Mouse (Mus musculus) cerebellum, adult 8-10 months (tissue): ENCODE results near the gene A730009L09Rik.

Source experiments
- DNase-seq: peaks from one replicate; pipeline ENCODE4 v3.0.0; 2022

The A730009L09Rik gene

GRCm38 (mm10) chr16:84514821-84515220 lies at the start of gene A730009L09Rik:
A730009L09Rik (plus strand) TSS chr16:84515121.
- no peak for DNase-seq

- no peak for DNase-seq
Measured at GRCm38 (mm10) chr16:84465581-84466165, 49.2 kb upstream of the A730009L09Rik start.

GRCm38 (mm10) chr16:84468898-84469297 lies 46.0 kb upstream of the A730009L09Rik start:
- no peak for DNase-seq

- DNase-seq, result no peak
Measured at GRCm38 (mm10) chr16:84469994-84470393, 44.9 kb upstream of the A730009L09Rik start.

DNA sequence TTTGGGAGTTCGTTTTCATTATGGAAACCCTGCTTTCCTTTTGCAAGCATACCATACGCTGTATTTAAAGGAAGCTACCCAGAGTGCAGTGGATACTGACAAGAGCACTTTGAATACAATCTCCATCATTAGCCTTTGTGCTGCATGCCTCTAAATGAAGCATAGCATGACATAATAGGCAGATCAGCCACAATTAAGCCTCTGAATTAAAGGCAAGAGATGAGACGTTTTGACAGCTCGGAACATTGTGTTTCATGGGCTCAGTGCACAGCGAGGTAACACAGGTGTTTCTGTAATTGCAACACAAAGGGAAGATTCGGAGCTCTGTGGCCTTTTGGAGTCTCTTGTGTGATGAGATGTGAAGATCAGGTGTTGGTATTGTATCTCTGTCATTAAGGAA lies 41.5 kb upstream of the A730009L09Rik start:
- no peak for DNase-seq

DNA sequence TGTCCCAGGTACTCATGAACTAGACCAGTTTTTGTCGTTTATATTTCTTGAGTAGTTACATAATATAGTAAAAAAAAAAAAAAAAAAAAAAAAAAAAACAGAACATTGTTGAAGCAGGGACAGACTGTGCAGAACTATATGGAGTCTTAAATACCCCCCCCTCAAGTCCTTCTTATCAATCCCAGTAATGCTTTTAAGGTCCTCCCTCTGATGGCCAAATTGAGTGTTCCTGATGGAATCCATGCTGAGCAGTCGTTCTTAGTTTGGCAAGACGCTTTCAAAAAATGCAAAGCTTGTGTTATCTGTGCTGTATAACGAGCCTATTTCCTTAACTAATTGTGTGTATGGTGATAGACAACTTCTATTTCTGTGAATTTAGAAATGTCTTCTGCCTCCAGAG lies 40.2 kb upstream of the A730009L09Rik start:
- no peak for DNase-seq

DNA sequence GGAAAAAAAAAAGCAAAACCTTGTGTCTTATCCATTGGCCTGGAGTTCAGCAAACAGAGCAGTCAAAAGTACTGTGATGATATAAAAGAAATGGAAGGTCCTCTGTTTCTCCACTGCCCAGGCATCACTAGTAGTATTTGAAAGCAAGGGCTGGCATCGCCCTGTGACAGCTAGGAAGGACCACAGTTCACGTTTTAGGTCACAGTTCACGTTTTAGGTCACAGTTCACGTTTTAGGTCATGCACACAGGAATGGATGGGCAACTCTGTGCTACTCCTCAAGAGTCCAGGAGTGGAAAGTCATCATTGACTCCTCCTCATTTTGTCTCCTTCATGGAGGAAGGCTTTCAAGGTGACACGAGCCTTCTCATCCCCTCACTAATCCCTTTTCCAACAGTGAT lies 38.0 kb upstream of the A730009L09Rik start:
- no peak for DNase-seq

DNA sequence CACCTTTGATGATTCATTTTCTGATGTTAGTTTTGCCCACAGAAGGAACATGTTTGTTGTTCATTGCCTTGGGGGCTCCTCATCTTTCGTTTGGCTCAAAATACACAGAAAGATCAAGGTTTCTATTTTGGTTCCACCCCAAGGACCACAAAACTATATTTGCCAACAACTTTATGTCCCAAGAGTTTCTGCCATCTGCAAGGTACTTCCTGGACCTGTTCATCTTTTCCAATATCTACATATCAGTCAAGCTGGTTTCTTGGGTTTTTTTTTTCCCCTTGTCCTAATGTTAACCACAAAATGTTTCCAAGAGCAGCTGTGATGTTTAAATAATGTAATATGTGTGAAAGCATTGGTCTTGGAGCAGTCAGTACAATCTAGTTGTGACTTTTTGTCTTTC lies 37.4 kb upstream of the A730009L09Rik start:
- DNase-seq, result no peak

DNA sequence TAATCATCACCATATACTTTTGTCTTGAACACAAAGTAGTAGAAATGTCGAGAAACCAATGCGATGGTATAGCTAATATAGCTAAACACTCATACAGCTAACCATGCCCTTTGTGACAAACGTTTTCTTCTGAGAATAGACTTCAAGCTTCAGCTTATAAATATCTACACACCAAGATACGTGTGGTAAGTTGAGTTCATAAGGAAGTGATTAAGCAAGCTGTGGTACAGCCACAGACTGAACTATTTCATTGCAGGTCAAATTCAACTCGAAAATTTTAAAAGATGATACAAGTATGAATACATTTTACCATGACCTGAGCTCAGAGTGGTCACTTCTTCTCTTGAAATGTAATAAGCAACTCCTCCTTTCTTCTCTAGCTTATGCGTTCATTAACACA lies 37.0 kb upstream of the A730009L09Rik start:
- DNase-seq, result no peak

GRCm38 (mm10) chr16:84485931-84486330 lies 29.0 kb upstream of the A730009L09Rik start:
- no peak for DNase-seq

DNA sequence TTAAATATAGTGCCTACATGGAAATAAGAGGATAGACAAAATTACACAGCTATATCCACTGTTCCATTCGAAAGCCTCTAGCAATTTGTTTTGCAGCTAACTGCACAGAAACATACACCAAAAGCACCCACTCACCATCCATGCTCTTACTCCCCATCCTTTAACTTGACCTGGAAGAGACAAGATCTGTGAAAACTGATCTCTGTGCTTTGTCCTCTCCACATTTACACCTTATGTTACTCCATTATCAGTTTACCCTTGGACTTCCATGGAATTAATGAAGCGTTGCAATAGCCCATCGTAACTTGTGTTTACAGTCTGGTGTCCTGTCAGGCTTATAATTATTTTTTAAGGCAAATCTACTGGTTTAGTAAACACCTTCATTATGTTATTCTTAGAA lies 20.1 kb upstream of the A730009L09Rik start:
- no peak for DNase-seq

DNA sequence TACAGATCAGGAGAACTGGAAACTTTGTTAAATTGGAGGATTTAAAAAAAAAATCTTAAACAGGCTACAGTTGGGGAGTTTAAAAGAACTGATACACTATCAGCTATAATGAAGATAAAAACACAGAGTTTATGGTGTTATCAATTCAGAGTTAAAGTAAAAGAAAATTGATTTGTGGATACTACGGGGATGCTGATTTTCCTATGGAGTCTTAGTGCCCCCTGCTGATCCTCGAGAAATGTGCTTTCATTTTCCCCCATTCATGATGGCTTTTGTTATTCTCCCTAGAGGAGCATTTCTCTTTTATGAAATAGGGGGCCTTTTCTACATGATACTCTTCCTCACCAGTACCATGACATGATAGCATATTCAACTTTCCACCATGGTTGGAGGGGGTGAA lies 19.5 kb upstream of the A730009L09Rik start:
- no peak for DNase-seq

GRCm38 (mm10) chr16:84507681-84508080 lies 7.2 kb upstream of the A730009L09Rik start:
- DNase-seq, result no peak

GRCm38 (mm10) chr16:84521975-84522635 lies 7.2 kb downstream of the A730009L09Rik start:
- no peak for DNase-seq

DNA sequence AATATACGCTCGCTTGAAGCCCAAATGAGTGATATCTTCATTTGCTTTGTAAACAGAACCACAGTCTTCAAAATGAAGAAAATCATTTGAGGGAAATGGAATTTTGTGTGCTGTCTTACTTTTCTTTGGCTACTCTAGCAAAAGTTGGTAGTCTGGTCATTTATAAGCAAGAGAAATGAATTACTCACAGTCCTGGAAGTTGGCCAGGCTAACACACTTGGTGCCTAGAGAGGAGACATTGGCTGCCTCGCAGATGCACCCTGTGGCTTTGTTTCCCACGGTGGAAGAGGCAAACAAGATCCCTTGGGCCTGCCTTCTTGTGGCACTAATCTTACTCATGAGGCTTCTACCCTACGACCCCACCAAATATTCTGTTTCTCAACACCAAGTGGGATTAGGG lies 8.1 kb downstream of the A730009L09Rik start:
- no peak for DNase-seq

DNA sequence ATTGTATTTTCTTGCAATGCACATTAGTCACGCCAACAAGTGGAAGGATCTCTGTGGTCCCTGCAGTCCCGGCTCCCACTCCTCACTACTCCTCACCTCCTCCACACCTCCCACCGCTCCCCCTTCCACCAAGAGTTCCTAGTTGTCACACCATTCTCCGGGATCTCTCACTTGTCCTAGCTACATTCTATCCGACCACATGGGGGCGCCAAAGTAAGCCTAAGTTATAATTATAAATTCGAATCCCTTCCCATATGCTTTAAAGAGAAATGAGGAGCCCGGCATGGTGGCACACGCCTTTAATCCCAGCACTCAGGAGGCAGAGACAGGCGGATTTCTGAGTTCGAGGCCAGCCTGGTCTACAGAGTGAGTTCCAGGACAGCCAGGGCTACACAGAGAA lies 12.5 kb downstream of the A730009L09Rik start:
- peak; percentile 7 for DNase-seq

DNA sequence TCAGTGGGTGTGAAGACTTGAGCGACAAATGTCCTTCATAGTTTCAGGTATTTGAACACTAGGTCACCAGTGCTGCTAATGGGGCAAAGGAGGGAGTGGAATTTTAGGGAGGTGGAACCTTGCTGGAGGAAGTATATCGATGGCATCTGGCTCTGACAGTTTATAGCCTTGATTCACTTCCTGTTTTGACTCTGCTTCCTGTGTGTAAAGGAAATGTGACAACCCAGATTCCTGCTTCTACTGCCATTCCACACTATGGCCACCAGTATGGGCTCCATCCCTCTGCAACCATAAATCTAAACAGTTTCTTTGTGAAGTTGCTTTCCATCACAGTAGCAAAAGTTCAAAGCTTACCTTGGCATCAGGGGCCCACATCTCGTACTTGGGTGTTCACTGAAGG lies 17.9 kb downstream of the A730009L09Rik start:
- no peak for DNase-seq

DNA sequence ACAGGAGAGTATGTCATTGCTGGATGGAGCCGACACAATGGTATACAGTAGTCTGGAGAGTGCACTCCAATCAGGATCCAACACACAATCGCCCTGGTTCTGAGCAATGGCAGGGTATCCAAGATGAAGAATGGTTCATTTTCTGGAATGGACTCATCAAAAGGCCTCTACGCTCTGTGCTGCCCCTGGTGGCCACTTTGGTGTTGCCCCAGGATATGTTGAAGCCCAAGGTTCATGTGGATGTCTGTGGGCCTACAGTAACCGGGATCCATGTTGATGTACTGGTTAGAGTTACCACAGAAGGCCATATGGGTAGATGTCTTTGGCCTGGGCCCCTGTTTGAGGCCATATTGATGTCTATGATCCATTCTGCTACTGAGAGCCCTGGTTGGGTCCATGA lies 31.1 kb downstream of the A730009L09Rik start:
- DNase-seq, result no peak

DNA sequence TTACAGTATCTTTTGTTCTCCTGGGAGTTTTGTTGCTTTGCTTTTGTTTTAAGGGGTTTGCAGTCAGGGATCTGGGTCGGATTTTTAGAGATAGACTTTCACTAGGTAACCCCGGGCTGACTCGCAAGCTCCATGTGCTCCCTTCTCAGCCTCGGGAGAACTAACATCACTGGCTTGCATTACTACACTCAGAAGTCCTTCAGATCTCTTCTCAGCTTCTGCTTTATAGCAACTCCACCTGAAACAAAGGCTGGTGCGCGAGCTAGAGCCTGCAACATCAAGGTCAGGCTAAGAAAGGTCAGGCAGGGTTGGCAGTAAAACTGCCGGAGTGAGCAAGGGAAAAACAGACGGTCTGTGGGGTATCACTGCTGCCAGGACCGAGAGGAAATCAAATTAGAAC lies 34.2 kb downstream of the A730009L09Rik start:
- no peak for DNase-seq

GRCm38 (mm10) chr16:84550445-84550844 lies 35.5 kb downstream of the A730009L09Rik start:
- no peak for DNase-seq

GRCm38 (mm10) chr16:84553981-84554380 lies 39.1 kb downstream of the A730009L09Rik start:
- DNase-seq, result no peak

- DNase-seq, result no peak
Measured at GRCm38 (mm10) chr16:84558113-84558917, 43.4 kb downstream of the A730009L09Rik start.

GRCm38 (mm10) chr16:84559569-84560278 lies 44.8 kb downstream of the A730009L09Rik start:
- DNase-seq, result peak; percentile 10

GRCm38 (mm10) chr16:84560279-84560602 lies 45.3 kb downstream of the A730009L09Rik start:
- no peak for DNase-seq
